Mouse (Mus musculus): ENCODE results near the gene Frmd4b.
"Not testable (repeated sequence)": the region's sequence is repeated elsewhere in the genome, so short reads cannot be mapped to it uniquely, and the experiment has no call there.

Frmd4b gene

GRCm38 (mm10) chr6:97472873-97473550 lies 144.3 kb downstream of the Frmd4b start:
- DNase-seq (ENCODE audit: low spot score): no peak

- no peak for DNase-seq (ENCODE audit: low spot score)
These were observed 153.3 kb downstream of the Frmd4b start for GRCm38 (mm10) chr6:97463898-97464524.

GRCm38 (mm10) chr6:97462421-97462820 lies 154.9 kb downstream of the Frmd4b start:
- DNase-seq (ENCODE audit: low spot score): no peak

DNA sequence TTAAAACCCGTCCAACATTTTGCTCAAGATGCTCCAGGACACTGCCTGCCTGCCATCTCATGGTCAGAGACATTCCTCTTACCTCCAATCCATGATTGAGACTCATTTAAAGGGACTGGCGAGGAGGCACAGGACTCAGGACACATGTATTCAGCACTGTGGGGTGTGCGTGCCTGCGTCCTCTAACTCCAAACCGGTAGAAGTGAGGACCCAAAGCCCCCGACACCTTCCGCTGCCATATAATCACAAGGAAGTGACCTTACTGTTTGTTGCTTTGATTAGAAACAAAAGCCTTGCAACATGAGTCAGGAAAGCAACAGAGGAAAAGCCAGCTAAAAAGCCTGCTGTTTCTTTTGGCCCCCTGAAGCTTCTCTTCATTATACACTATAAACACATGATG lies 158.2 kb downstream of the Frmd4b start:
- no peak for DNase-seq (ENCODE audit: low spot score)

GRCm38 (mm10) chr6:97458358-97458757 lies 159.0 kb downstream of the Frmd4b start:
- no peak for DNase-seq (ENCODE audit: low spot score)

DNA sequence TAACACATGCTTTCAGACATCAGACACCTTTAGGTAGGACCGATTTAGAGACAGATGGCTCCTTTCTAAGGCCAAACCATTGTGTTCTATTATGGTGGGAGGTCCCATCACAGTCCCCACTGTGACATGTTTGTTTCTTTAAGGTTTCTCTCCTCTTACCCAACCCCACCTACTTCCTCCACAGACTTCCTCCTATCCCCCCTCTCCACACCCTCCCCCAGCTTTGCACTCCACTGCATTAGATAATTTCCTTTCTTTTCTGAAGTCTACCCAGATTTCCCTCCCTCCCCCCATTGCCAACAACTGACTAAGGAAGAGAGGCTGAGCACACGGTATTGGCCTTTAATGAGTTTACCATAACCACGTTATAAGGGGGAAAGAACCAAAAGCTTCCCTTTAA lies 159.4 kb downstream of the Frmd4b start:
- no peak for DNase-seq (ENCODE audit: low spot score)

DNA sequence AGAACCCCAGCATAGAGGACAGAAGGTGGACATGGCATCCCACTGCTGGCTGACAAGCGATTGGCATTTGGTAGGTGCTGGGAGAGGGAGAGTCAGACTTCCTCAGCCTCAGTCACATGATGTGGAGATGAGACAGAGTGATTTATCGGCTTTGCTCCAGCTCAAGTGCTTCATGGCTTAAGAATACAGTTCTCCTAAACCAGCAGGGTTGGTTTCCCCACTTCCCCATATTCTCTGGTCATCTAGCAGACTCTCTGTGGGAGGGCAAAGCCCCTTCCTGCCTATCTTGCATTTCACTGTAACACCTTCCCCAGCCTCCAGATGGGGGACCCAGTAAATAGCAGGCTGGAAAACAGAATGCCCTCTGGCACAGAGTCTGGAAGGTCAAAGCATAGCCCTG lies 160.1 kb downstream of the Frmd4b start:
- DNase-seq (ENCODE audit: low spot score): no peak

- no peak for DNase-seq (ENCODE audit: low spot score)
These were observed 165.1 kb downstream of the Frmd4b start for GRCm38 (mm10) chr6:97452223-97452622.

- no peak for DNase-seq (ENCODE audit: low spot score)
These were observed 167.5 kb downstream of the Frmd4b start for GRCm38 (mm10) chr6:97449806-97450205.

DNA sequence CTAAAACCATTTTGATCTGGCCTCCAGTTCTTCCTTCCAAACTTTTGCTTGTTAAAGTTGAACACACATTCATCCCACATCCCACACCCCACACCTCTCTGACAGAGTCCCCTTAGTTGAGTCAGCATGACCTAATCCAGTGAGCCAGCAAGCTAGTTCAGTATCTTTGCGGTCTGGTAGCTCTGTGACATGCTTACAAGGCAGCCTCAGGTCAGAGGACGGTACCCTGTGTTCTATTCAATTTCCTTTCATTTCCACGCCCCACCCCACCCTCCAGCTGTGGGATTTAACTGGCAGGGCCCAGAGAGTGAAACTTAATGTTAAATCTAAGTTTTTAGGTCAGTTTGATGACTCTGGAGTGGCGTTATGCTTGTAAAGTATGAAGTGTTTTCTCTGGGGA lies 170.3 kb downstream of the Frmd4b start:
- DNase-seq (ENCODE audit: low spot score): no peak

DNA sequence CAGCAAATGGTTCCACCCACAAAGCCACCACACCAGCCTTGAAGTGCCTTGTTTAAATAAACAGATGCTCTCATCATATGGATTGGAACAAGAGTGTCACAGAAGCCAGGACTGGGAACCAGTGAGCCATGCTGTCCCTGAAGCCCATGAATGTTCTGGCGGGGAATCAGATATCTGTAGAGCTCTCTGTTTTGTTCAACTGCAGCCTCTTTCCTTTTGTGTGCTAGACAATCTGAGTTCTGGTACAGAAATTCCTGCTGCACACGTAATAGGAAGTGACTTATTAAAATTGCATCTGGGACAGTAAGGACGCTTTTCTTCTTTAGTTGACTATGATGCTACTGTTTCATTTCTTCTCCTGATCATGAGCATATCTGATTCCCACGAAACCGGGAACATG lies 173.2 kb downstream of the Frmd4b start:
- no peak for DNase-seq (ENCODE audit: low spot score)

DNA sequence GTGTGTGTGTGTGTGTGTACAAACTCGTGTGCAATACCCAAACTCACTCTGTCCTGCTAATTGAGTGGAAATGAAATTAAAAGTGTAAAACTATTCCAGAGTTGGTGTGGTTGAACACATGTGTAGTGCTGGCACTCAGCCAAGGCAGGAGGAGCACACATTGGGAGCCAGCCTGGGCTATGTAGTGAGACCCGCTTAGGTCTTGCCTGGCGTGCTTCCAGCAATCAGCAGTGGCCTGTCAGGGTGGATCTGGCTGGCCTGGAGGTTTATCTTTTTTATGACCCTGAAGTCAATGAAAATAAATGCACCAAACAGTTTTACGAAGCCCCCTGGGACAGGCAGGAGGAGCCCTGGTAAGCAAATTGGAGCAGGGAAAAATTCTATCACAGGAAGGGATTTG lies 173.8 kb downstream of the Frmd4b start:
- no peak for DNase-seq (ENCODE audit: low spot score)

DNA sequence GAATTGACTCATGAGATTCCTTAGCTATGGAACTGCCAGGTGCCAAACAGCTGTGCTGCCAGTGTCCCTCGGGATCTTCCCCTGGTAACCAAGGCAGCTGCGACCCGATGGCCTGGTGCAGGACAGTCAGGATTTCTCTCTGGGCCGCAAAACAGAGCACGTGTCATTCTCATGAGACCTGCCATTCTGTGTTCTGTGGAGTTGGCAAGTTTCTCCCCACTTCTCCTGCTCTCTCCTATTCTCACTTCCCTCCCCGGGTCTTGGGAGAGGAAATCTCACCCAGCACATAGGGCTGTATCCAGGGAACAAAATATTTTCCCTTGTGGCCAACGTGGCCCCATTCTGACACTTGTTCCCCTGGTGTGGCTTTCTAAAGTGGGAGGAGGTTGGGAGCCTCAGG lies 176.0 kb downstream of the Frmd4b start:
- DNase-seq (ENCODE audit: low spot score): no peak

GRCm38 (mm10) chr6:97438918-97439645 lies 178.3 kb downstream of the Frmd4b start:
- no peak for DNase-seq (ENCODE audit: low spot score)

GRCm38 (mm10) chr6:97434753-97435152 lies 182.6 kb downstream of the Frmd4b start:
- DNase-seq (ENCODE audit: low spot score): no peak

- DNase-seq (ENCODE audit: low spot score): no peak
These were observed 185.9 kb downstream of the Frmd4b start for GRCm38 (mm10) chr6:97431309-97432004.

- DNase-seq (ENCODE audit: low spot score): no peak
These were observed 186.8 kb downstream of the Frmd4b start for GRCm38 (mm10) chr6:97430519-97430918.

- DNase-seq (ENCODE audit: low spot score): no peak
These were observed 187.5 kb downstream of the Frmd4b start for GRCm38 (mm10) chr6:97429688-97430343.

DNA sequence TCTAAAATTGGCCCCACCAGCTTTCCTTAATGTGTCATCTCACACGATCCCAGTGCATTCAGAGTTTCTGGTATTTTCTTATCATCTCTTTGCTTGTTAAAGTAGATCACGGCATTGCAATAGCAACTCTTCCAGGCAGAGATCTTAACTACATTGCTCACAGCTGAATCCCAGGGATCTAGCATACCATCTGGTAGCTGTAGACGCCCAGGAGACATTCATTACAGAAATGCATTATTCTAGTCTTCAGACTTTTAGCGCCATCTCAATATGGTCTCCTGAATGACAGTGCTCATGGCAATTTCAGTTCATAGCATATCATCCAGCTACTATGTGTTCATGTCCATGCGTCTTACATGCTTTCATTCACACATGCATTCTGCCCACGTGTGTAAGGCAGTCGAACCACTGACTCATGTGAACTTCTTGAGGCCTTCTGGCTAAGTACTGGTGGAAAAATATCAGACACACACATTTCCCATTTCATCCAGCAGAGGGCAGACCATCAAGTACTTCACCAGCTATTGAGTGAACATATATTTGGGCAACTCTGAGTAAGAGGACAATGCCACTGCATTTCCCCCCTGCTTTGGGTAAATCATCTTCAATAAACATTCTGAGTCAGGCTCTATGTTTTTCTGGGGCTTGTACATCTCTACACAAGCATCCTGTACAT lies 197.4 kb downstream of the Frmd4b start:
- peak; percentile 71 for DNase-seq (ENCODE audit: low spot score)

- DNase-seq (ENCODE audit: low spot score): peak; percentile 81
These were observed 200.3 kb downstream of the Frmd4b start for GRCm38 (mm10) chr6:97416972-97417554.

GRCm38 (mm10) chr6:97415578-97415977 lies 201.8 kb downstream of the Frmd4b start:
- not testable (repeated sequence) for DNase-seq (ENCODE audit: low spot score)

Data from urinary bladder, postnatal 25 days (tissue).